In genomic region chr1:191520194-191520593, GRCm38 (mm10) we compare ENCODE assay signal across 31 mouse cellular contexts. TPM values are rescaled to one million over a fixed set of nuclear protein-coding genes. Genes with fewer than 3 reads are reported as not detected.
DNase-seq lines count a peak whose midpoint lies in the region; ATAC-seq and TF ChIP-seq lines count a peak whose summit lies in the region.
"Had no signal": no experiment of that assay in that cellular context is flagged by ENCODE, and none has a peak within 500 bp of the region (broad histone marks: within the 10 kb centered on the region; RNA-seq: fewer than 3 reads in every experiment).

No protein-coding gene starts in this region.

- H3K9ac ChIP-seq in heart, embryonic 11.5 days (ENCODE audit: low read depth, low read length) = no peak overlapping the region
- no peak overlapping the region for H3K9ac ChIP-seq in heart, postnatal 0 days (replicated peaks; ENCODE audit: low read depth, low read length)
- H3K9ac ChIP-seq: embryonic facial prominence, embryonic 15.5 days; forebrain, embryonic 12.5 days; forebrain, postnatal 0 days; hindbrain, embryonic 12.5 days; intestine, embryonic 15.5 days; liver, embryonic 15.5 days; midbrain, embryonic 15.5 days; neural tube, embryonic 15.5 days had no signal

- H3K9me3 ChIP-seq in heart, embryonic 11.5 days (replicated peaks; ENCODE audit: control insufficient read depth, low read length) = no peaks in the 10 kb centered on the region
- H3K9me3 ChIP-seq in heart, postnatal 0 days (replicated peaks; ENCODE audit: control insufficient read depth, low read length) = no peaks in the 10 kb centered on the region
- H3K9me3 ChIP-seq: embryonic facial prominence, embryonic 10.5 days; embryonic facial prominence, embryonic 15.5 days; forebrain, embryonic 12.5 days; hindbrain, embryonic 12.5 days; intestine, embryonic 15.5 days; liver, embryonic 15.5 days; megakaryocyte, embryonic 14.5 days; midbrain, embryonic 15.5 days; neural tube, embryonic 15.5 days had no signal

- 0 out of 2 replicates have a peak overlapping the region, but pooled peaks have one; percentile 48 for H3K27ac ChIP-seq in heart, embryonic 11.5 days (ENCODE audit: low read depth, low read length)
- peak overlapping the region; percentile 7; the same call in 1 of the 2 replicates for H3K27ac ChIP-seq in heart, postnatal 0 days (ENCODE audit: low read depth)
- H3K27ac ChIP-seq: embryonic facial prominence, embryonic 10.5 days; embryonic facial prominence, embryonic 15.5 days; forebrain, embryonic 12.5 days; hindbrain, embryonic 12.5 days; hindbrain, postnatal 0 days; intestine, embryonic 15.5 days; liver, embryonic 15.5 days; midbrain, embryonic 15.5 days; neural tube, embryonic 15.5 days; stomach, postnatal 0 days had no signal

- H3K4me2 ChIP-seq in heart, embryonic 11.5 days = no peak overlapping the region
- no peak overlapping the region for H3K4me2 ChIP-seq in heart, postnatal 0 days (ENCODE audit: low read depth, low read length)
- H3K4me2 ChIP-seq: embryonic facial prominence, embryonic 15.5 days; forebrain, embryonic 12.5 days; hindbrain, embryonic 12.5 days; intestine, embryonic 15.5 days; liver, embryonic 15.5 days; midbrain, embryonic 15.5 days; neural tube, embryonic 15.5 days had no signal

- no peaks in the 10 kb centered on the region for H3K36me3 ChIP-seq in heart, embryonic 11.5 days (ENCODE audit: control insufficient read depth, insufficient read depth, low read length)
- H3K36me3 ChIP-seq in heart, postnatal 0 days (replicated peaks; ENCODE audit: control insufficient read depth, insufficient read depth, low read length) = no peaks in the 10 kb centered on the region
- H3K36me3 ChIP-seq: embryonic facial prominence, embryonic 10.5 days; embryonic facial prominence, embryonic 15.5 days; forebrain, embryonic 12.5 days; hindbrain, embryonic 12.5 days; intestine, embryonic 15.5 days; liver, embryonic 15.5 days; midbrain, embryonic 15.5 days; neural tube, embryonic 15.5 days had no signal

- H3K4me3 ChIP-seq in heart, embryonic 11.5 days (ENCODE audit: low read depth, low read length) = no peak overlapping the region
- no peak overlapping the region for H3K4me3 ChIP-seq in heart, postnatal 0 days (ENCODE audit: low read depth, low read length)
- H3K4me3 ChIP-seq: embryonic facial prominence, embryonic 10.5 days; embryonic facial prominence, embryonic 15.5 days; forebrain, embryonic 12.5 days; hindbrain, embryonic 12.5 days; intestine, embryonic 15.5 days; liver, embryonic 15.5 days; megakaryocyte, embryonic 14.5 days; midbrain, embryonic 15.5 days; neural tube, embryonic 15.5 days had no signal

- H3K27me3 ChIP-seq in heart, embryonic 11.5 days (ENCODE audit: control insufficient read depth, insufficient read depth, low read length) = no peaks in the 10 kb centered on the region
- no peaks in the 10 kb centered on the region for H3K27me3 ChIP-seq in heart, postnatal 0 days (ENCODE audit: control insufficient read depth, insufficient read depth, low read length)
- H3K27me3 ChIP-seq: embryonic facial prominence, embryonic 15.5 days; forebrain, embryonic 12.5 days; hindbrain, embryonic 12.5 days; intestine, embryonic 15.5 days; liver, embryonic 15.5 days; megakaryocyte, embryonic 14.5 days; midbrain, embryonic 15.5 days; neural tube, embryonic 15.5 days; Patski had no signal

- TF ChIP-seq EP300 in heart, postnatal 0 days (IDR thresholded peaks at IDR 0.05; ENCODE audit: low read depth) = no peak

- no peak for TF ChIP-seq CTCF in heart, postnatal 0 days (IDR thresholded peaks at IDR 0.05; ENCODE audit: low read depth)

- no peak for DNase-seq in heart, postnatal 25 days (ENCODE audit: low spot score)
- no peak for DNase-seq in heart, postnatal 0 days (ENCODE audit: low spot score)
- DNase-seq in heart, adult 9 months (ENCODE audit: low spot score in 2 of 2) = no peak
- DNase-seq in thymus, adult 18-20 months = peak; percentile 33 to 60
- DNase-seq in thymus, postnatal 14 days = peak; percentile 79
- DNase-seq in layer of hippocampus, adult 11-12 months (ENCODE audit: low spot score) = no peak
- DNase-seq: adrenal gland, postnatal 10 days; cerebellum, adult 8-10 months; cerebellum, postnatal 25 days; forebrain, postnatal 0 days; kidney, adult 2 months; kidney, postnatal 4 days; layer of hippocampus, postnatal 36 days; left cerebral cortex, postnatal 4 days; lung, postnatal 36 days; spleen, adult 18-20 months had no signal

- ATAC-seq in heart, embryonic 11.5 days (replicated peaks; ENCODE audit: insufficient number of reproducible peaks, low FRiP score, low TSS enrichment) = no peak
- ATAC-seq in heart, postnatal 0 days (ENCODE audit: insufficient read depth, low read depth) = no peak
- ATAC-seq in megakaryocyte-erythroid progenitor cell, adult 5-6 weeks (replicated peaks; ENCODE audit: low FRiP score, low TSS enrichment, poor library complexity, severe bottlenecking) = no peak
- ATAC-seq: forebrain, postnatal 0 days; hindbrain, postnatal 0 days; intestine, embryonic 15.5 days; midbrain, embryonic 15.5 days; Patski had no signal

- H3K4me1 ChIP-seq in heart, embryonic 11.5 days (ENCODE audit: control insufficient read depth, insufficient read depth, low read length) = peaks cover 16% of the 10 kb centered on the region
- H3K4me1 ChIP-seq in heart, postnatal 0 days (ENCODE audit: control insufficient read depth, insufficient read depth) = peaks cover 14% of the 10 kb centered on the region
- H3K4me1 ChIP-seq: embryonic facial prominence, embryonic 15.5 days; forebrain, embryonic 12.5 days; hindbrain, embryonic 12.5 days; midbrain, embryonic 15.5 days; neural tube, embryonic 15.5 days had no signal

- WGBS in heart, embryonic 11.5 days (ENCODE audit: insufficient replicate concordance) = 66% methylated on average over 7 of the region's 7 CpGs
- 63% methylated on average over 7 of the region's 7 CpGs for WGBS in heart, postnatal 0 days

- intact Hi-C loops in heart, postnatal 25 days (cut with DNase I) = no loop called here

RNA-seq across cellular contexts. Expression of gene Dtl, which starts 55.1 kb away (rescaled TPM):
- polyA plus RNA-seq in heart, embryonic 11.5 days (2014; fragmentation: Nextera tagmentation; extraction: Ambion mirVana) = 37.0 and 39.9 TPM in 2 replicates
- under 1 TPM; 0.31 TPM for total RNA-seq in heart, postnatal 25 days (2021)
- 4.1 and 7.6 TPM in 2 replicates for total RNA-seq in heart, postnatal 0 days (2014; rRNA removed; ENCODE audit: low replicate concordance)
- polyA plus RNA-seq in heart, postnatal 0 days (2015; fragmentation: Nextera tagmentation; extraction: Ambion mirVana) = 5.9 and 6.2 TPM in 2 replicates
- total RNA-seq in megakaryocyte-erythroid progenitor cell, adult 5-6 weeks (2014; fragmentation: Nextera tagmentation) = 109 TPM in 2 replicates
- 83.5 and 88.3 TPM in 2 replicates for total RNA-seq in megakaryocyte-erythroid progenitor cell, adult 5-6 weeks (2017)
- total RNA-seq: gastrocnemius, adult 8-10 months had no signal

RNA-seq across cellular contexts. Expression of gene Ints7, which starts 55.2 kb away (rescaled TPM):
- 38.5 and 40.4 TPM in 2 replicates for polyA plus RNA-seq in heart, embryonic 11.5 days (2014; fragmentation: Nextera tagmentation; extraction: Ambion mirVana)
- total RNA-seq in heart, postnatal 25 days (2021) = 10 to 100 TPM; 12.4 to 13.2 TPM
- total RNA-seq in heart, postnatal 0 days (2014; rRNA removed; ENCODE audit: low replicate concordance) = 33.2 and 33.8 TPM in 2 replicates
- 14.1 and 15.1 TPM in 2 replicates for polyA plus RNA-seq in heart, postnatal 0 days (2015; fragmentation: Nextera tagmentation; extraction: Ambion mirVana)
- 74.9 and 91.0 TPM in 2 replicates for total RNA-seq in megakaryocyte-erythroid progenitor cell, adult 5-6 weeks (2014; fragmentation: Nextera tagmentation)
- total RNA-seq in megakaryocyte-erythroid progenitor cell, adult 5-6 weeks (2017) = 78.2 and 79.8 TPM in 2 replicates

Comparison
In these comparisons a context has a peak if more than half of its experiments do, and no peak if none do; other contexts are left out.
1. DNase-seq: peak in thymus, adult 18-20 months (2 of 2) and thymus, postnatal 14 days (single experiment); none in heart, postnatal 25 days (single experiment), heart, postnatal 0 days (single experiment), heart, adult 9 months (0 of 2) and layer of hippocampus, adult 11-12 months (single experiment).